Mouse (Mus musculus): Measurements from ENCODE around the gene Tcta.
A peak's percentile ranks its signal among the peaks of the same experiment; 100 is the strongest.
"Not testable (repeated sequence)": the region's sequence is repeated elsewhere in the genome, so short reads cannot be mapped to it uniquely, and the experiment has no call there.

Gene Tcta

DNA sequence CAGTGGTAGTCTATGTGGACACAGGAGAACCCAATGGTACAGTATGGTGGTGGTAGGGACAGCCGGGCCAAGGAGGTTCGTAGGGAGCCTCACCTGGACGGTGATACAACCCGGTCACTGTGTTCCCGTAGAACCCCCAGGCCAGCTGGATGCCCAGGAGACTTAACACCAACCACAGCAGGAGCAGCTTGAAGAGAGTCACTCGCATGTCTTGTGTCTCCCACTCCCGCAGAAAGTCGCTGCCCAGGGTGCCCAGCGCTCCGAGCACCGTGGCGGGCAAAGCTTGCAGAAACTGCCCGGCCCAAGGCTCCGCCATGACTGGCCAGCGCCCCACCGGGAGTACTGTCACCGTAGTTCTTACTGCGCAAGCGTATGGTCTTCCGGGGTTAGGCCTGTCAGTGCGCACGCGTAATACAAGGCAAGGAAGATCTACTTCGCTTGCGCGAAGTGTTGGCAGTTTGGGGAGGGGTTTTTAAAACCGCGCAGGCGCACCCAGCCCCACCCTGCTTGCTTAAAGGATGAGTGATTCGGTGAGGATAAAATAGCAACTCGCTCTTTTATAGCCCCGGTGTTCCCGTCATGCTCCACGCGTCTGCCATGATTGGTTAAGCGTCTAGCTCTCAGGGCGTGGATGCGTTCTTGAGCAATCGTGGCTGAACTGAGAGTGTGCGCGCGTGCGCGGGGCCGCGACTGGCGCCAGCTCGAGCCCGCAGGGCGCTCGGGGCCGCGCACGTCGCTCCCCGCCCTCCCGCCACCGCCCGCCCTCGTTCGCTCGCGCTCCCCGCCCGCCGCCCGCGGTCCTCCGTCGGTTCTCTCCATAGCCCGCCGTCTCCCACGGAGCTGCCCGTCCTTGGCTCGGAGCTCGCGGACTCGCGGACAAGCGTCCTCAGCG lies at the start of gene Tcta, which contains the start of gene Rhoa:
Gene Tcta (minus strand): TSS at position 532 of the 892 bp plus-strand sequence.
Gene Rhoa (plus strand): TSS at position 501 of the 892 bp plus-strand sequence.
- DNase-seq (ENCODE audit: low read depth, low spot score): peak; percentile 100

DNA sequence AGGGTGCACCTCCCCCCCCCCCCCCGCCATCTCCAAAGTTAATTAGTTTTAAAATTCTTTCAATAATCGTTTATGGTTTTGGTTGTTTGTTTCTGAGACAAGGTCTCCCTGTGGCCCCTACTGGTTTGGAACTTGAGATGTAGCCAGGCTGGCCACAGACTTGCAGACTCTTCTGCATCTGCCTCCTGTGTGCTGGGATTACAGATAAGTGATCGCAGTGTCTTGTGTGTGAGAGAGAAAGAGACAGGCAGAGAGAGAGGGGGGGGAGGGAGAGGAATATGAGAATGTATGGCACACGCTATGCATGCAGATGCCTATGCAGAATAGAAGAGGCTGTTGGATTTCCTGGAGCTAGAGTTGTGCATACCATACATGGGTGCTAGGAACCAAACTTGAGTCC lies 43.8 kb upstream of the Tcta start:
- no peak for DNase-seq (ENCODE audit: low read depth, low spot score)

- no peak for DNase-seq (ENCODE audit: low read depth, low spot score)
Measured at GRCm38 (mm10) chr9:108348290-108348680, 42.3 kb upstream of the Tcta start.

DNA sequence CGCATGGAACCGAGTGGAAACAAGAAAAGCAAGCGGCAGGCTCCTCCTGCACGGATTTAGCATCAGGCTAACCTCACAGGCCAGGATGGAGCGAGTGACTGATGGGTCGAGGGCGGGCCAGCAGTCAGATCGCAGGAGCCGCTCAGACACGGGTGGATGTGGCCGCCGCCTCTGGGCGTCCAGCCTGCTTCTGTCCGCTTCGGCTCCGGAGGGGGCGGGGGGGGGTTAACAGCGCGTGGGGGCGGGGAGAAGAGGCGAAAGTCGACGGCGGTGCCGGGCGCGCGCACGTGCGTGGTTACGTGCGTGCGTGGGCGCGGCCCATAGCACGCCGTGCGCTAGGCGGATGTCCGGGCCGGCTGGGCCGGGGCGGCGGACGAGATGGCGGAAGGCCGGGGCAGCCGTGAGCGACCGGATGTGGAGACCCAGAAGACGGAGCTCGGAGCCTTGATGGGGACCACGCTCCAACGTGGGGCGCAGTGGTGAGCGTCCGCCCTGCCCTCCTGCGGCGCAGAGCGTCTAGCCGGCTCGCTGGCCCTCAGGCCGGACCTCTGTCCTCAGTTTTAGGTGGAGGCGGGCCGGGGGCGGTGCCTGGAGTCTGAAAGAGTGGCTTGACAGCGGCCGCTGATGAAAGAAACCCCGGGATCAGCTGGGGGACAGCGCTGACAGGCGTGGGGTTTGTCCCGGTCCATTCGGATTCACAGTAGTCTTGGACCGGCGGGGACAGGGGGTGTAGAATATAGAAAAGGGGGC lies 41.8 kb upstream of the Tcta start, which contains the start of gene Usp4:
Gene Usp4 (plus strand): TSS at position 314 of the 750 bp plus-strand sequence.
- peak; percentile 78 for DNase-seq (ENCODE audit: low read depth, low spot score)

DNA sequence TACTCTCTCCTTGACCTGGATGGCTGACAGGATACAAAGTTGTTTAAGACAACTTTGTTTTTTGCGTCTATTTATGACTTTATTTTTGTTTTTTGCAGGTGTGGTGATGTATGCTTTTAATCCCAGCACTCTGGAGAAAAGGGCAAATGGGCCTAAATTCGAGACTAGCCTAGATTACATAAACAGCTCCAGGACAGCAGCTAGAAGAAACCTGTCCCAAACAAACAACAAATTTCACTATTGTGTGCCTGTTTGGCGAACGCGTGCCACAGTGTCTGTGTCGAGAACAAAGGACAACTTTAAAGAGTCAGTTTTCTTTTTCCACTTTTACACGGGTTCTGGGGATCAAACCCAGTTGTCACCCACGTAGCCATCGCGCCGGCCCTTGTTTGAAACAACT lies 41.1 kb upstream of the Tcta start:
- no peak for DNase-seq (ENCODE audit: low read depth, low spot score)

DNA sequence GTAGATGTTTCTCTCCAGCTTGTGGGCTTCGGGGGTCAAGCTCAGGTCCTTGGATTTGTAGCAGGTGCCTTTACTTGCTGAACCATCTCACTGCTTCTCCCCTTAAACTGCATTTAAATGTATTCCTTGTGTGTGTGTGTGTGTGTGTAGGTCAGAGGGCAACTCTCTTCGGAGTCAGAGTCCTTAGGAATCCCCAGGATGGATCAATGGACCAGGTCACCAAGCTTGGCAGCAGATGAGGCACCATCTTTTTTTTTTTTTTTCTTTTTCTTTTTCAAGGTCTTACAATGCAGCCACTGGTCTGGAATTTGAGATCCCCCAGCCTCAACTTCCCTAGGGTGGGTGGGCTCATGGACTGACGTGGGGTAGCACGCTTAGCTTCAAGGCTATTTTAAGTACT lies 38.5 kb upstream of the Tcta start:
- no peak for DNase-seq (ENCODE audit: low read depth, low spot score)

- DNase-seq (ENCODE audit: low read depth, low spot score): no peak
Measured at GRCm38 (mm10) chr9:108343835-108344234, 37.9 kb upstream of the Tcta start.

DNA sequence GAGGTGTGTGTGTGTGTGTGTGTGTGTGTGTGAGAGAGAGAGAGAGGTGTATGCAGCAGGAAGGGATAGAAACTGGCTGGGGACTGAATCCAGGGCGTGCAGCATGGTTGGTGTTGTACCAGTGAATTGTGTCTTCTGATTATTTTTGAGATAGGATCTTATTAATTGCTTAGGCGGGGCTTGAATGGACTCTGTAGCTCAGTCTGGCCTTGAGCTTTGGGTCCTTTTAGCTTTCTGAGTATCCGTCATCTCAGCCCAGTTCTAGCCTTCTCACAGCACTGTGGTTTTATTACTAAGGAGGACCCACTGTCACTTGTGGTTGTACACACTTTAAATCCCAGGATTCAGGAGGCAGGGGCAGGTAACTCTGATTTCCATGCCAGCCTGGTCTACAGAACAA lies 37.4 kb upstream of the Tcta start:
- DNase-seq (ENCODE audit: low read depth, low spot score): no peak

DNA sequence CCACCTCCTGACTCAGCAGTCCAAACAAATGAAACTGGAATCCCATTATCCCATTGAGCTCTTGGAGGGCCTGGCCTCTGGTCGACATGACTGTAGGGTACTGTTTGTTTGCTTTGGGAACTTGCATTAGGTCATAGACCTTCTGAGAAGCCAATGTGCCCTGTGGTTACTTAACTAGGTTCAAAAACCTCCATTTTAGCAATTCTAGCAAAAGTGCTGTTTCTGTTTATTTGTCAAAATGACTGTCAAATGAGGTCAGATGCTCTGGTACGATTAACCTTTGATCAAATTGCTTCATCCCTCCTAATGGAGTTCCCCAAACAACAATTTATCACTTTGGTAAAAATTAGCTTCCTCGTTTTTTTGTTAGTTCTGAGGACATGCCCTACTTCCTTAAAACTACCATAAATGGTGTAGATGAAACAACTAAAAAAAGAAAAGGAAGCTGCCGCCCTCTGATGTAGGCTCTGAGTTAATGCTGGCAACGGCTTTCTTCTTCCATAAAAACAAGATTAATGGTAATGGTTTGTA lies 36.4 kb upstream of the Tcta start:
- no peak for DNase-seq (ENCODE audit: low read depth, low spot score)

- DNase-seq (ENCODE audit: low read depth, low spot score): peak; percentile 13
Measured at GRCm38 (mm10) chr9:108341801-108342200, 35.8 kb upstream of the Tcta start.

GRCm38 (mm10) chr9:108341139-108341475 lies 35.1 kb upstream of the Tcta start:
- DNase-seq (ENCODE audit: low read depth, low spot score): no peak

DNA sequence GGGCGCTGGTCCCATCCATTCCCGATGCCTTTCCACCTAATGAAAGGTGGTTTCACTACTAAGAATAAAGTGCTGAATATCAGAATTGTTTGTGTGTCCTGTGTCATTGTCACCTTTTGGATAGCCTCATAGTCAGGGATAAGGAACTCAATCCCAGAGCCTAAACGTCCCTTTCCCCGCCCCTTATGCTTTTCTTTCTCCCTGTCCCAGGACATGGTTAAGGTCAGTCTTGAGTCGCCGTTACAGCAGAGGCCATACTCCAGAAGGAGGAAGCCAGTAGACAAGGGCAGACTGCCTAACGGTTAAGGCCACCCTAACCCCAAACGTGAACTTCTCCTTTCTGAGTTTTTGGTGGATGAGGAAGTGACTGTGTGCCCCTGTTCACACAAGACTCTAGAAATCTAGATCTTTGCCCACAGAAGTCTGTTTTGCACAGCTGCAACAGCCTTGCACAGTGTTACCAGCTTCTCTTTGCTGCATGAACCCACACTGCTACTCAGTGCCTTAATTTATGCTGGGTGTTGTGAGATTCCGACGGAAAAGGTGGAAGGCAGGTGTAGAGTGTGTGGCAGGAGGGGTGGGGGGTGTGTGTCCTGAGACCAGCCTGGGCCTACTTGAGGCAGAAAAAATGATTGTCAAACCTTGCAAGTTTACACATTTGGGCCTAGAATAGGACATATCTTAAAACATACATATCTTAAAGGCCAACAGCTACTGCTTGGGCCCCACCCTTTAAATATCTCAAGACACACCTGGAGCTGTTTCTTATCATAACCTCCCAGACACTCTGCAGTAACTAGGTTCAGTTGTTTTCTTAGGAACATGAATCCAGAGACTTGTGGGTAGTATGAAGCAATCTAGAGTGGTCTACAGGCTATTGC lies 34.5 kb upstream of the Tcta start:
- peak; percentile 12 for DNase-seq (ENCODE audit: low read depth, low spot score)

DNA sequence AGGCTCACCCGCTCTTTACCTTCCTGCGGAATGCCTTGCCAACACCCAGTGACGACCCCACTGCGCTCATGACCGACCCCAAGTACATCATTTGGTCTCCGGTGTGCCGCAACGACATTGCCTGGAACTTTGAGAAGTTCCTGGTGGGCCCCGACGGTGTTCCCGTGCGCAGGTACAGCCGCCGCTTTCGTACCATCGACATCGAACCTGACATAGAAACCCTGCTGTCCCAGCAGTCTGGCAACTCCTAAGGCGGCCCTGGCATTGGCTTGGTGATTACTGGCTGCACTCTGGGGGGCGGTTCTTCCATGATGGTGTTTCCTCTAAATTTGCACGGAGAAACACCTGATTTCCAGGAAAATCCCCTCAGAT lies 33.9 kb upstream of the Tcta start:
- peak; percentile 31 for DNase-seq (ENCODE audit: low read depth, low spot score)

DNA sequence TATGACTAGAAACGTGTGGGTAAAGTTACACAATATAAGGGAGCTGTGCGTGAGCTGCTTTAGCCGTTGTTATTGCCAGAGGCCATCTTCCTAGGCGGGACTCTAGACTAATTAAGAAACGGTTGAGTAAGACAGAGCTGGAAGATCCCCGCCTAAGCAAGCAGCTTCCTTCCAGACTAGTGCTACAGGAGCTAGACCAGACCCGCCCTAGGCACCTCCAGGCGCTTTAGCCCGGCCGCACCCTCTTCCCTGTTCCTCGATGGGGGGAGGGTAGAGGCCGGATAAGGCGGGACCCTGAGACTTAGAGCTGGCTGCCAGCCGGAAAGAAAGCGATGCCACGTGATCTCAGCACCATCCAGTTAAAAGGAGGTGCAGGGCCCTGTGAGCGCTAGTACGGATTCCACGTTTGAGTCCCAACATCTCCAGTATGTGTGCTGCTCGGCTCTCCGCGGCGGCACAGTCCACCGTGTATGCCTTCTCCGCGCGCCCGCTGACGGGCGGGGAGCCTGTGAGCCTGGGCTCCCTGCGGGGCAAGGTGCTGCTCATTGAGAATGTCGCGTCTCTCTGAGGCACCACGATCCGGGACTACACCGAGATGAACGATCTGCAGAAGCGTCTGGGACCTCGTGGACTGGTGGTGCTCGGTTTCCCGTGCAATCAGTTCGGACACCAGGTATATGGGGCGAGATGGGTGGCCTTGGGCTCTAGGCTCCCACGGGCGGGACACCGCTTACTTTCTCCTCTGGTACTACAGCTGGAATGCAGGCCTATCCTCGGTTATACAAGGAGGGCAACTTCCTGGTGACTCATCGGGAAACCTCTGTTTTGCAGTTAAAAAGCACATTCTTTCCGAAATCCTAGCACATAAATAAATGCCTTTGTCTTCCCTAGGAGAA lies 33.2 kb upstream of the Tcta start, which contains the start of gene Gpx1:
Gene Gpx1 (plus strand): TSS at position 18 of the 896 bp plus-strand sequence.
- peak; percentile 99 for DNase-seq (ENCODE audit: low read depth, low spot score)

DNA sequence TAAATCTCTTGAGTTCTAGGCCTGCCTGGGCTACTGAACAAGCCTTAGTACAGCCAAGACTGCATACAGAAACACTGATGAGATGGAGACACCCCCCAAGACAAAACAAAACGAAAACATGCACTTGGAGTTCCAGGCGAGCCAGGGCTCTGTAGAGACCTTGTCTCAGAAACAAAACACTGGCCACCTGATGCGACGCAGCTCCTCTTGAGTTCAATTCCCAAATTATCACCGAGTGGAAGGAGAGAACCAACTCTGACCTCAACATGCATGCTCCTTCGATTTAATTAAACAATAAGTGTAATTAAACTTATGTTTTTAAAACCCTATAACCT lies 32.6 kb upstream of the Tcta start:
- DNase-seq (ENCODE audit: low read depth, low spot score): peak; percentile 48

GRCm38 (mm10) chr9:108337848-108338550 lies 32.0 kb upstream of the Tcta start:
- DNase-seq (ENCODE audit: low read depth, low spot score): peak; percentile 53

GRCm38 (mm10) chr9:108325811-108326210 lies 19.9 kb upstream of the Tcta start:
- no peak for DNase-seq (ENCODE audit: low read depth, low spot score)

DNA sequence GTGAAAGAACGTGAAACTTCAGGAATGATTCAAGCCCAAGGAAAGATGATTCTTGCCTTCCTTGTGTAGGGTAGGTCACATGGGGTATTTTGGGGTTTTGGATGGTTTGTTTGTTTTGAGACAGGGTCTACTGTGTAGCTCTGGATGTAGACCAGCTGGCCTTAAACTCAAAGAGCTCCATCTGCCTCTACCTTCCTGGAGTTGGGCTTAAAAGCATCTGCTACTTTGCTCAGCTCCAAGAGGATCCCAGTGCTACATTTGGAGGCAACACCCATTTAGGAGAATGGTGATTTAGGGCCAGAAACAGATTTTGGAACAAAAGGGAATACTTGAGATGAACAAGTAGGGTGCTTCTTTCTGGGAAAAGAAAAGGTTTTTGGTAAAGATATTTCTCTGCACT lies 18.8 kb upstream of the Tcta start:
- DNase-seq (ENCODE audit: low read depth, low spot score): no peak

GRCm38 (mm10) chr9:108322054-108322453 lies 16.1 kb upstream of the Tcta start:
- not testable (repeated sequence) for DNase-seq (ENCODE audit: low read depth, low spot score)

DNA sequence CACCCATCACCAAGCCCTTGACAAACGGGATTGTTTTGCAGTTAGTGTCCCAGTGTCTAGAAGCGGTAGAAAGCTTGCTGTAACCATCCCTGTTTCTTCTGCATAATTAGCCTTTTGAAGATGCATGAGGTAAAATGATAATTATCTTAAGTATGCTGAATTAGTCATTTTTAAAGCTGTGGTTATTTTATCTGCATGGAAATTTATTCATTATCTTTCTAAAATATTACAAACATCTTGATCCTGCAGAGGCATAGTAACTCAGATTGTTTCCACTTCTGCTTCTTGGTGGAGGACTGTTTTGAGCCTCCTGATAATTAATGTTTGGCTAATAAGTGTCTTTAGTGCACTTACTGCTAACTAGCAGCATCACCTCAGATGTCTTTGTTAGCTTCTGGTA lies 12.5 kb upstream of the Tcta start:
- no peak for DNase-seq (ENCODE audit: low read depth, low spot score)
